In genomic region chr8:11758482-11759281, GRCm38 (mm10) we compare ENCODE assay signal across 8 mouse cellular contexts. TPM values are rescaled to one million over a fixed set of nuclear protein-coding genes. Genes with fewer than 3 reads are reported as not detected.
DNase-seq lines count a peak whose midpoint lies in the region; ATAC-seq and TF ChIP-seq lines count a peak whose summit lies in the region.

No protein-coding gene starts in this region.

- no peak for DNase-seq in layer of hippocampus, adult 2 months (ENCODE audit: low spot score in 2 of 2)
- DNase-seq in layer of hippocampus, postnatal 25 days (ENCODE audit: extremely low spot score in 1 of 2, low spot score in 1 of 2) = no peak
- no peak for DNase-seq in ES-E14 (ENCODE audit: low read depth, low spot score)
- DNase-seq in cerebellum, postnatal 14 days = peak; percentile 63 to 65
- peak; percentile 41 for DNase-seq in induced T-regulatory cell, adult 2 months (ENCODE audit: low read depth)
- no peak for DNase-seq in layer of hippocampus, postnatal 14 days (ENCODE audit: low spot score in 2 of 2)
- no peak for DNase-seq in urinary bladder, postnatal 10 days (ENCODE audit: low spot score)

- H3K4me1 ChIP-seq in ES-E14 (ENCODE audit: control insufficient read depth in 2 of 2, insufficient read depth in 2 of 2, low read length in 2 of 2, poor library complexity in 1 of 2) = peaks cover 0 to 2% of the 10 kb centered on the region in 2 experiments; a peak in 2 of 4 replicates
- H3K4me1 ChIP-seq in midbrain, embryonic 12.5 days = peaks cover 22% of the 10 kb centered on the region

- peak; percentile 54 for TF ChIP-seq CTCF in layer of hippocampus, adult 2 months (conservative IDR thresholded peaks at IDR 0.05)

- peaks cover 2% of the 10 kb centered on the region; the same call in 1 of the 2 replicates for H3K36me3 ChIP-seq in ES-E14 (ENCODE audit: control insufficient read depth, insufficient read depth, low read length, poor library complexity, severe bottlenecking)
- no peaks in the 10 kb centered on the region for H3K36me3 ChIP-seq in midbrain, embryonic 12.5 days

- H3K27me3 ChIP-seq in midbrain, embryonic 12.5 days = no peaks in the 10 kb centered on the region

- H3K4me3 ChIP-seq in layer of hippocampus, adult 2 months = peak overlapping the region; percentile 74
- peak overlapping the region; percentile 95 to 97 for H3K4me3 ChIP-seq in ES-E14 (ENCODE audit: insufficient read depth in 1 of 2, low read depth in 1 of 2, low read length in 2 of 2, poor library complexity in 1 of 2, severe bottlenecking in 1 of 2)
- H3K4me3 ChIP-seq in midbrain, embryonic 12.5 days = peak overlapping the region; percentile 92

- WGBS in midbrain, embryonic 12.5 days = 3% methylated on average over 35 of the region's 53 CpGs

- H3K4me2 ChIP-seq in midbrain, embryonic 12.5 days (replicated peaks) = peak overlapping the region; percentile 99

- ATAC-seq in midbrain, embryonic 12.5 days (ENCODE audit: low FRiP score, low read depth) = peak; percentile 47; the same call in 1 of the 2 replicates

- peak overlapping the region; percentile 83 for H3K9ac ChIP-seq in ES-E14 (ENCODE audit: insufficient read depth, low read depth, low read length, poor library complexity, severe bottlenecking)
- H3K9ac ChIP-seq in midbrain, embryonic 12.5 days (replicated peaks) = peak overlapping the region; percentile 92

- in situ Hi-C loops in ES-E14 (cut with MboI; ENCODE audit: low sequenced_read_pairs in 2 of 2, unreplicated experiment in 2 of 2) = no loop called here

- H3K9me3 ChIP-seq in ES-E14 (ENCODE audit: control insufficient read depth, insufficient read depth, low read depth, low read length) = no peaks in the 10 kb centered on the region
- no peaks in the 10 kb centered on the region for H3K9me3 ChIP-seq in midbrain, embryonic 12.5 days

- peak overlapping the region; percentile 96 for H3K27ac ChIP-seq in layer of hippocampus, adult 2 months
- H3K27ac ChIP-seq in ES-E14 (ENCODE audit: insufficient read depth, low read depth, low read length, poor library complexity, severe bottlenecking) = no peak overlapping the region
- peak overlapping the region; percentile 73 for H3K27ac ChIP-seq in midbrain, embryonic 12.5 days (replicated peaks)

TF ChIP-seq in ES-E14, 5 proteins besides CTCF, POLR2A, EP300 and RAD21:
- TF ChIP-seq MAFK (IDR thresholded peaks at IDR 0.05; ENCODE audit: insufficient read depth, low read depth, low read length) (no peak), ZNF384 (IDR thresholded peaks at IDR 0.05; ENCODE audit: low read depth, low read length) (no peak), HCFC1 (IDR thresholded peaks at IDR 0.05; ENCODE audit: borderline replicate concordance, insufficient read depth, low read length) (no peak), ZC3H11A (IDR thresholded peaks at IDR 0.05; ENCODE audit: borderline replicate concordance, low read depth, low read length) (no peak), CHD2 (IDR thresholded peaks at IDR 0.05; ENCODE audit: low read depth, low read length) (no peak)

RNA-seq across cellular contexts. Expression of gene Arhgef7, which starts 31.2 kb away (rescaled TPM):
- 100 to 1,000 TPM; 120 to 123 TPM for total RNA-seq in layer of hippocampus, adult 2 months (2021)
- 100 to 1,000 TPM; 120 to 133 TPM for total RNA-seq in layer of hippocampus, postnatal 25 days (2021)
- 33.0 and 35.8 TPM in 2 replicates for total RNA-seq in ES-E14 (2012; rRNA removed)
- 73.1 and 73.3 TPM in 2 replicates for polyA plus RNA-seq in midbrain, embryonic 12.5 days (2016; fragmentation: Nextera tagmentation; extraction: Ambion mirVana)
- total RNA-seq in layer of hippocampus, postnatal 14 days (2021) = 100 to 1,000 TPM; 153 to 157 TPM

RNA-seq across cellular contexts. Expression of gene 1700016D06Rik, which starts 57.8 kb away (rescaled TPM):
- not detected for total RNA-seq in layer of hippocampus, adult 2 months (2021)
- not detected for total RNA-seq in layer of hippocampus, postnatal 25 days (2021)
- 0.95 and 2.1 TPM in 2 replicates for total RNA-seq in ES-E14 (2012; rRNA removed)
- 0.23 TPM in 1 of 2 replicates, not detected in the other for polyA plus RNA-seq in midbrain, embryonic 12.5 days (2016; fragmentation: Nextera tagmentation; extraction: Ambion mirVana)
- not detected for total RNA-seq in layer of hippocampus, postnatal 14 days (2021)

Comparison
In these comparisons a context has a peak if more than half of its experiments do, and no peak if none do; other contexts are left out.
1. DNase-seq: peak in cerebellum, postnatal 14 days (2 of 2) and induced T-regulatory cell, adult 2 months (single experiment); none in layer of hippocampus, adult 2 months (0 of 2), layer of hippocampus, postnatal 25 days (0 of 2), ES-E14 (single experiment), layer of hippocampus, postnatal 14 days (0 of 2) and urinary bladder, postnatal 10 days (single experiment).
2. Peak in every context shown above with its lines, with median percentiles within 50 percentile points of each other: H3K4me3 ChIP-seq.